Mouse (Mus musculus) liver, embryonic 14.5 days (tissue): ENCODE measurements at regions not wholly inside any gene's neighbourhood (a gene's known extent, or its start where the extent isn't known, plus 50 kb on each side); places are given as distances from the start of the nearest gene placed in this dataset.

Source experiments
- ATAC-seq: fragments of 200-750 bp; cut with Nextera tagmentation; 2 replicates; pipeline ENCODE4 v1.8.0; 2017; ENCODE audit warnings: moderate number of reproducible peaks, mild to moderate bottlenecking, moderate library complexity; ENCODE audit not compliant: insufficient read depth
- DNase-seq, 3 experiments: peaks; one replicate each; pipeline ENCODE4 v3.0.0-alpha.2; 2012 to 2013; ENCODE audit warnings: low read depth in 3 of 3, low spot score in 3 of 3
- H3K27ac ChIP-seq: fragments of 300-500 bp; sonication (generic); 2 replicates; pipeline ENCODE4 v1.5.1; 2014; ENCODE audit warnings: moderate library complexity, mild to moderate bottlenecking, control low read depth, inconsistent platforms
- H3K27me3 ChIP-seq: fragments of 300-500 bp; sonication (generic); 2 replicates; pipeline ENCODE4 v1.6.1; 2014; ENCODE audit warnings: mild to moderate bottlenecking, low read length, moderate library complexity; ENCODE audit not compliant: control insufficient read depth, insufficient read depth
- H3K36me3 ChIP-seq: fragments of 300-500 bp; sonication (generic); replicated peaks from 2 replicates; pipeline ENCODE4 v1.6.1; 2014; ENCODE audit warnings: low read depth; ENCODE audit not compliant: control insufficient read depth, insufficient read depth
- H3K4me1 ChIP-seq, 2 experiments: fragments of 200-500 bp in 1 of 2; fragments of 300-500 bp in 1 of 2; sonication (generic) in 1 of 2; replicated peaks; 2 replicates each; pipeline ENCODE4 v1.6.1; 2012 to 2014; ENCODE audit warnings: antibody characterized with exemption in 1 of 2, inconsistent platforms in 1 of 2, low read length in 1 of 2; ENCODE audit not compliant: control insufficient read depth in 2 of 2, insufficient read depth in 2 of 2
- H3K4me2 ChIP-seq: fragments of 300-500 bp; sonication (generic); 2 replicates; pipeline ENCODE4 v1.6.1; 2014; ENCODE audit warnings: low read depth, mild to moderate bottlenecking, control low read depth, moderate library complexity
- H3K4me3 ChIP-seq, 2 experiments: fragments of 200-500 bp in 1 of 2; fragments of 300-500 bp in 1 of 2; sonication (generic) in 1 of 2; 2 replicates each; pipeline ENCODE4 v1.5.1; 2012 to 2014; ENCODE audit warnings: low read depth in 2 of 2, low read length in 2 of 2, mild to moderate bottlenecking in 2 of 2, control low read depth in 1 of 2, inconsistent platforms in 1 of 2, moderate library complexity in 1 of 2; ENCODE audit not compliant: insufficient read depth in 1 of 2
- H3K9ac ChIP-seq: fragments of 300-500 bp; sonication (generic); replicated peaks from 2 replicates; pipeline ENCODE4 v1.6.1; 2014; ENCODE audit warnings: mild to moderate bottlenecking, control low read depth, moderate library complexity
- H3K9me3 ChIP-seq: fragments of 300-500 bp; sonication (generic); 2 replicates; pipeline ENCODE4 v1.6.1; 2016; ENCODE audit warnings: low read length, mixed read lengths; ENCODE audit not compliant: control insufficient read depth
- CTCF ChIP-seq: IDR thresholded peaks from 2 replicates; pipeline ENCODE4 v1.5.1; 2016; ENCODE audit warnings: antibody characterized with exemption, low read depth, control low read depth
- EP300 ChIP-seq: IDR thresholded peaks from 2 replicates; pipeline ENCODE4 v1.6.1; 2016; ENCODE audit warnings: antibody characterized with exemption, low read depth
- WGBS: fragments of 180-500 bp; shearing (Covaris S2); extraction: QIAGEN DNeasy Blood & Tissue Kit; methylation state at CpG from one replicate; pipeline ENCODE4 v1.1.7; 2014; ENCODE audit not compliant: insufficient replicate concordance; 5-methylcytosine and 5-hydroxymethylcytosine counted together

DNA sequence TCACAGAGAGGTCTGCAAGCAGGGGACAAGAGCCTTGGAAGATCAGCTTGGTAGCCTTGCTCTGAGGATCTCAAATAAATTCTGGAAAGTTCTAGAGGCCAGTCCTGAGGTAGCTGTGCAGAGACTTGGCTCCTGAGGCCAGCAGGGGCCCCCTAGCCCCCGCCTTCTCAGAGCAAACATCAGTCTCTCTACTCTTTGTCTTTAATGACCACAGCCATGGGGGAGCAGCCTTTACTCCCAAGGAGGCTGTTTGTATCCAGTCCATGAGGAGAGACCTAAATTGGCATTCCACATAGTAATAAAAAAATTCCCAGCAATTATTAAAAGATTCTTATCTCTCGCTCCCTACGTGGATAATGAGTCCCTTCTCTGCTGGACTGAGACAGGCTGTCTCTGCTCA, 726.8 kb downstream of the Gm826 start:
- Histone ChIP-seq H3K27me3 (no peaks in the 10 kb centered on the region), H3K9ac (no peak overlapping the region), H3K4me1 (no peaks in the 10 kb centered on the region), H3K36me3 (no peaks in the 10 kb centered on the region), H3K27ac (no peak overlapping the region), H3K4me3 (no peak overlapping the region), H3K9me3 (no peaks in the 10 kb centered on the region), H3K4me2 (no peak overlapping the region)
- 54% methylated on average over 3 of the region's 3 CpGs for WGBS
- TF ChIP-seq CTCF = no peak
- TF ChIP-seq EP300 = no peak
- DNase-seq (no peak), ATAC-seq (no peak)

DNA sequence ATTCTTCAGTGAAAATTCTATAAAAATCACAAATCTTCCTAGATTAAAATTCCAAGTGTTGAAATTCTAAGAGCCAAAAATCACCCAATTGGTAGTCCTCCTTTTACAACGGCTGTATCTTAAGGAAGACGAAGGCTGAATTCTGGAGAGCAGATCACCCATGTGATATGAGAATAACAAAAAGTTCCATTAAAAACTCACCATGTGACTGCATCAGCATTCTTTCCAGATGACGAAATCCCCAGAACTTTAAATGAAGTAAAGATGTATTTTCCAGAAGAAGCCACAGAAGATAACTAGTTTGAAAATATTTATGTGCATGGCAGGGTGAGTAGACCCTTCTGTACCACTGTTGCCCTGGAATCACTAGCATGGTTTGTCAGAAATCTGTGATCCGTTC, 723.5 kb downstream of the Gm826 start:
- TF ChIP-seq CTCF (no peak), EP300 (no peak)

DNA sequence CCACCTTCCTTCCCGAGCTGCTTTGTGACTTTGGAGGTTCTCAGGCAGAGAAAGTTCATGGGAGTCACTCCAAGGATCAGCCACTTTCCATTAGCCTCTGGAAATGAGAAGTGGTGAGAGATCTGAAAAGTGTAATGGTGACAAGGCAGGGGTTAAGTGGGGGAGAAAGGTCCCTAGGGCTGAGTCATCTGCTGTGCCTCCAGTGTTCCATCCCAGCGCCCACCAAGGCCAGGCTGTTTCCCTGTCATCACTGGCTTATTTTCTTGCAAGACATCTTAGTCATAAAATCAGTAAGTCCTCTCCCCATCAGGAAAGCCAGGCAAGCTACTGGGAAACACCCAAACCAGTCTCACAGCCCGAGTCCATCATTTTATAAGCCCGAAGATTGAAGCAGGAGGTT, 717.3 kb downstream of the Gm826 start:
- Histone ChIP-seq H3K27me3 (no peaks in the 10 kb centered on the region), H3K4me1 (no peaks in the 10 kb centered on the region), H3K27ac (no peak overlapping the region), H3K9me3 (no peaks in the 10 kb centered on the region; the same call in 1 of the 2 replicates), H3K4me2 (no peak overlapping the region), H3K4me3 (no peak overlapping the region), H3K9ac (no peak overlapping the region), H3K36me3 (no peaks in the 10 kb centered on the region)
- WGBS = 43% methylated on average over 4 of the region's 4 CpGs
- no peak for TF ChIP-seq CTCF
- TF ChIP-seq EP300 = no peak
- ATAC-seq (no peak), DNase-seq (no peak)

More for the DNA sequence above, 723.5 kb downstream of the Gm826 start:
- WGBS = 50% methylated on average over 4 of the region's 4 CpGs
- Histone ChIP-seq H3K27me3 (no peaks in the 10 kb centered on the region), H3K4me1 (no peaks in the 10 kb centered on the region), H3K4me2 (no peak overlapping the region), H3K36me3 (no peaks in the 10 kb centered on the region), H3K9me3 (no peaks in the 10 kb centered on the region), H3K4me3 (no peak overlapping the region), H3K9ac (no peak overlapping the region), H3K27ac (no peak overlapping the region)
- no peak for ATAC-seq
- DNase-seq = no peak

DNA sequence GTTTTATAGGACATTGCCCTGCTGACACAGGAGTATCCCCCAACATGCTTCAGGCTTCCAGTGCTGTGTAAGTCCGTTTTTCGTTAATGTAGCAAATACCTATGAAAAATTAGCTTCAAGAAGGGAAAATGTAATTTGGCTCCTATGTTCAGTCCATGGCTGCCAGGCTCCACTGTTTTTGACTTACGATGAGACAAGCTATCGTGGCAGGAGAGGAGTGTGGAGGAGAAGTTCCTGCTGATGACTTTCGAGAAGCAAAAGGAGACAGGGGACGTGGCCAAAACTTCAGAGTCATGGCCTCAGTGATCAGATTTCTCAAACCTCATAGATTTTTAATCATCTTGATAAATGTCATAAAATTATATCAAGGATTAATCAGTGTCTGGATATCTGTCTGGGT, 712.7 kb downstream of the Gm826 start:
- Histone ChIP-seq H3K27me3 (no peaks in the 10 kb centered on the region), H3K36me3 (no peaks in the 10 kb centered on the region), H3K4me1 (no peaks in the 10 kb centered on the region), H3K4me2 (no peak overlapping the region), H3K9me3 (no peaks in the 10 kb centered on the region; the same call in 1 of the 2 replicates), H3K9ac (no peak overlapping the region), H3K4me3 (no peak overlapping the region), H3K27ac (no peak overlapping the region)
- no peak for TF ChIP-seq EP300
- no peak for TF ChIP-seq CTCF
- ATAC-seq (no peak), DNase-seq (no peak)
- 66% methylated on average over 6 of the region's 6 CpGs for WGBS

DNA sequence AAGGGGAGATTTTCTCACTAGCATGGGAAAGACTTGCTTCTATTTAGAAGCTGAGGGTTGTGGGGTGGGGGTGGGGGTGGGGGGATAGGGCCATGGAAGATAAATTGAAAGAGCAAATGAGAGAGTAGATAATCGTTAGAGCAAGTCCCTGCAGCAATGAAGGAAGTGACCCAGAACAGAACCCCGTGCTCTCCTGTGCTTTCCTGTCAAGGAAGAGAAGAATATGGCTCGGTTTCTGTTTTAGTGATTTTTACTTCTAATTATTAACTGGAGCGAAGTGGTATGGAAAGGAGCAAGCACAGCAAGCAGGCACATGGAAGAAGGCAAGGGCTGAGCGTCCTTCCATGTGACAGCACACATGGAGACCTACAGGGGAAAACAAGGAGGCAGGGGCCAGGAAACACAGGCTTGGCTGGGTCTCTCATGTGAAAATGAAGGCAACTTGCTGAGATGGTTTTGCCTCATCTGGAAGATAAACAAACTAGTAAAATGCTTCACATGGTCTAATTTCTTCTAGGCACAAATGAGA, 711.8 kb downstream of the Gm826 start:
- DNase-seq (no peak), ATAC-seq (no peak)
- Histone ChIP-seq H3K9ac (no peak overlapping the region), H3K27ac (no peak overlapping the region), H3K27me3 (no peaks in the 10 kb centered on the region), H3K9me3 (no peaks in the 10 kb centered on the region), H3K4me2 (no peak overlapping the region), H3K4me3 (no peak overlapping the region), H3K4me1 (no peaks in the 10 kb centered on the region), H3K36me3 (no peaks in the 10 kb centered on the region)
- WGBS = 43% methylated on average over 5 of the region's 5 CpGs
- TF ChIP-seq EP300 = no peak
- no peak for TF ChIP-seq CTCF

DNA sequence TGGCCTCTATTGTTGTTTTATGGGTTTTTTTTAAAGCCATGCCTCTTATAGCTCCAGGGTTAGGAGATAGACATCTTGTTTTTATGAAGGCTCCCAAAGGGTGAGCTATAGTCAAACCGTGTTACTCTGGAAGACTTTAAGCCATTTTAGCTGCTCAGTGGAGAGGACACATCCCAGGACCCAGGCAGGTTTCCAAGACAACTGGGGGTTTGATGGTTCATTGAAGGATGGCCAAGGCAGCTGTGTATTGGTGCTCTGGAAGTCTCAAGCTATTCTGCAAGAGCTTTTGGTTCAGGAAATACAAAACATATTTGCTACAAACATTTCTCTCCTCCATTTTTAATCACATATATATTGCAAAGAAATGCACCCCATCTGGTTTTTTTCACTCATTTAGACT, 708.7 kb downstream of the Gm826 start:
- no peaks in the 10 kb centered on the region for H3K36me3 ChIP-seq
- no peaks in the 10 kb centered on the region for H3K27me3 ChIP-seq
- H3K9ac ChIP-seq = no peak overlapping the region
- ATAC-seq = no peak
- H3K4me2 ChIP-seq = no peak overlapping the region
- no peak overlapping the region for H3K4me3 ChIP-seq
- no peaks in the 10 kb centered on the region for H3K9me3 ChIP-seq
- no peak overlapping the region for H3K27ac ChIP-seq
- no peaks in the 10 kb centered on the region for H3K4me1 ChIP-seq
- no peak for DNase-seq
- 43% methylated on average over 1 of the region's 1 CpGs for WGBS
- TF ChIP-seq EP300 = no peak
- TF ChIP-seq CTCF = no peak
